Mouse (Mus musculus) common myeloid progenitor, adult 5-6 weeks (primary cell): Measurements from ENCODE around the gene Pde4c. TPM values are rescaled to one million over a fixed set of nuclear protein-coding genes. Genes with fewer than 3 reads are reported as not detected.

Source experiments
- ATAC-seq: replicated peaks from 2 replicates; pipeline ENCODE4 v1.8.0; 2016; ENCODE audit warnings: low read depth, mild to moderate bottlenecking, moderate TSS enrichment, inconsistent platforms; ENCODE audit not compliant: poor library complexity, severe bottlenecking
- total RNA-seq: library from RNA; stranded (forward); fragments of 200-1000, 187-1606 nt; gene quantifications from 2 replicates; pipeline ENCODE4 v1.2.3, GENCODE M21; 2017

The Pde4c gene
- total RNA-seq, 1 experiment from 2014 or later, result 0.09 TPM

DNA sequence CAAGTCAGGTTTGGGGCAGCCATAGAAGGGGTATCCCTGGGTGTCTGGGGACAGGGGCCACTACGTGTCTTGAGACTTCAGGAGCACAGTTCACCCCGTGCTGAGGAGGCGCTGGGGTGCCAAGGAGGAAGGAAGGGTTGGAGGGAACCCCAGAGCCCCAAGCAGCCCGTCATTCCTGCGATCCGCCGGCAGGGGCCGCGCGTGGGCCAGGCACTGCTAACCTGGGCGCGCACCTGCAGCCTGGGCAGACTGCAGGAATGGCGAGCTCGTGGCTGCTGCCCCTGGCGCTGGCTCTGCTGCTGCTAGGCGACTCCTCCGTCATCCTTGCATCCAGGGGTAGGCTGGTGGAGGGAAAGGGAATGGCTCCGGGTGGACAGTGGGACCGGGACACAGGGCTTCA lies 5.2 kb upstream of the Pde4c start, which contains the start of gene Gm3336:
TSS of gene Gm3336 (plus strand) at position 247 of the 400 bp plus-strand sequence.
- ATAC-seq, result peak; percentile 77

DNA sequence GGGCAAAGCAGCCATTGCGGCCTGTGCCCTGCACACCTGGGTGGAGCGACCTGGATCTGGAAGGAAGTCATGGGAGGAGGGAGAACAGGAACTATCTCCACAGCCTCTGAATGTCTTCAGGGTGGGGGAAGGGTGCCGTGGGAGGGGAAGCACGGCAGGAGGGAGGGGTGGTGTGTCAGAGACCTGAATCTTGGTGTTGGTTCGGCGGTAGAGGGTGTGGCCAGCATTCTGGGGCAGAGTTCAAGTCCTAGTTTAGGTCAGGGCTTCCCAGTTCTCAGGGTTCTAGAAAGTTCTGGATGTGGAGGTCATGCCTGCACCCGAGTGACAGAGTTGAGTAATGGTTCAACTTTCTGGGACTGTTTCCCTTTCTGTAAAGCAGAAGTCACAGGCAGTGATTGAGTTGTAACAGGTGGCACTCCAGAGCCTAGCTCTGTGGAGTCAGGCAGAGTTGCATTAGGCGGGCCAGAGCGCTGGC lies 3.7 kb upstream of the Pde4c start:
- no peak for ATAC-seq

- peak; percentile 70 for ATAC-seq
Observed at GRCm38 (mm10) chr8:70720739-70721138, 2.8 kb upstream of the Pde4c start.

GRCm38 (mm10) chr8:70721601-70722000 lies 1.9 kb upstream of the Pde4c start:
- ATAC-seq, result no peak

- no peak for ATAC-seq
Observed at GRCm38 (mm10) chr8:70724216-70724615, 696 bp downstream of the Pde4c start.

GRCm38 (mm10) chr8:70725792-70726447 lies 2.4 kb downstream of the Pde4c start:
- no peak; the same call in 1 of the 2 replicates for ATAC-seq

DNA sequence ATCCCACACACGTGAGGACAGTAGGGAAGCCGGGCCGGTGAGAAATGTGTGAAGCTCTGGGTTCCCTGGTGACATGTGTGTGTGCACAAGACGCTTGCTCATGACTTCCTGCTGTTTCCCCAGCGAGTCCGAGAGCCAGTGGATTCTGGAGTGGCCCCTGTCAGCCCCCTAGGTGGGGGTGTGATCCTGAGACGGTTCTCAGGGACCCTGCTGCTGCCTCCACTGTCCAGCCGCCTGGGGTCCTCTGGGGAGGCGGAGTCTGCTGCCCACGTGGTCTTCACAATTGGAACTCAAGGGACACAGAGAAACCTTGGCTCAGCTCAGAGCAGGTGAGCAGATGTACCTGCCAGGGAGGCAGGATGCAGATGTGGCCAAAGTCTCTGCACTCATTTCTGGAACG lies 3.2 kb downstream of the Pde4c start:
- no peak for ATAC-seq

DNA sequence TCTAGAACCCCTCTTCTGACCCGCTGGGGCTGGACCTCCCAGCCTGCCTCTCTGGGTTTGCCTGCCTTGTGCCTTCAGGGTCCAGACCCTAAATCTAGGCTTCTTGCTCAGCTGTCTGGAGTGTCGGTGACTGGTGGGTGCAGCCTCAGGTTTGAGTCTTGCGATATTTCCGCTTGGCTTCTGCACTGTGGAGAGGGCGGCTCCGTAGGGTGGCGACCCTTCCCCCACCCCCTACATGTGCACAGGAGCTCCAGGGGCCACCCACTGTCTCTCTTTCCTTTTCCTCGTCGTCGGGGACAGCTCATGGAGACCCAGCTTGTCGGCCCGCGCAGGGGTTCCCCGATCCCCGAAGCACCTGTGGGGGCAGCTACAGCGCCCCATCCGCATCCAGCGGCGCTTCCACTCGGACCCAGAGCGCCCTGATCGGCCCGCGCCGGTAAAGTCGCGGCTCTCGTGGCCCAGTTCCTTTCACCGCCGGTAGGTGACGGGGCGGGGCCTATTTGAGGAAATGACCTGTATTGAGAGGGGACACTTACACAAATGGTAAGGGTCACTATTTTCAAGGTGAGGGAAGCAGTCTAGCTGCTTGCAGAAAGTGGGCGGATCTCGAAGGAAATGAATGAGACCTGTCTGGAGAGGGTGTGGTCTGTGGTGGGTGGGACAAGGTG lies 6.4 kb downstream of the Pde4c start:
- ATAC-seq, result peak; percentile 73

DNA sequence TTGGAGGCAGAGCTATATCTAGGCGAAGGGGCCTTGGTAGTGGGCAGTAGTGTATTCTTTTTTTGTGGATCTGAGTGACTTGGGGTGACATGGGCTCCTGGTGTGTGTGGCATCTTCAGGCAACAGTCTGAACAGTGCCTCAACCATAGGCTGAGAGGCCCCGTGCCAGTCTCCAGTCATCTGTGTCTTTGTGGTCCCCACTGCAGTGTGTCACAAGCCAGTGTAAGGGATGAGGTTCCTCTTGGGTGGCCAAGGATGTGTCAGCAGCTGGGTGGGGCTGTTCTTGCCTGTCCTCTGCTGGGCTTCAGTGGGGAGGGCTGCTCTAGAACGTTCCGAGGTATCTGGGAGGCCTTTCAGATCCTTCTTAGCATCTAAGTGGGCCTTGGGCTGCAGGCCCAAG lies 7.4 kb downstream of the Pde4c start:
- no peak for ATAC-seq

GRCm38 (mm10) chr8:70737705-70738104 lies 14.2 kb downstream of the Pde4c start:
- ATAC-seq, result no peak

DNA sequence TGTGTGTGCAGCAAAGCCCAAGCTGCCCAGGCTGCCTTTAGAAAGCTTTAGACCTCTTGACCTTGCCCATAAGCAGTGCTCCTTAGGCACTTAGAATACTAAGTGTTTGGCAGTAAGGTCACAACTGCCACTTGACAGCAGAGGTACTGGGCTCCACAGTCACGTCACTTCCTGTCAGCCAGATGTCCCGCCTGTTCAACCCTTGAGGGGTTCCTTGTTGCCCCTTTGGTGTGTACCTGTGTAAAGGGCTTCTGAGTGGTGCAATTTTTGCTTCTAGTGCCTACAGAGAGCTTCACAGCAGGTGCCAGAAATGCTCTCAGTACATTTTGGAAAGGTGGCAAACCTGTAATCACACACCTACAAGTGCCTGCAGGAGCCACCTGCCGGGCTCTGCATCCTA lies 14.7 kb downstream of the Pde4c start:
- ATAC-seq, result 0 out of 2 replicates have a peak, but pooled peaks have one; percentile 25

- ATAC-seq, result no peak
Observed at GRCm38 (mm10) chr8:70741661-70742060, 18.1 kb downstream of the Pde4c start.

- ATAC-seq, result no peak
Observed at GRCm38 (mm10) chr8:70742176-70742575, 18.7 kb downstream of the Pde4c start.

GRCm38 (mm10) chr8:70742981-70743655 lies 19.6 kb downstream of the Pde4c start:
- peak; percentile 18 for ATAC-seq

- peak; percentile 13; the same call in 1 of the 2 replicates for ATAC-seq
Observed at GRCm38 (mm10) chr8:70743656-70744590, 20.4 kb downstream of the Pde4c start.

GRCm38 (mm10) chr8:70744806-70745205 lies 21.3 kb downstream of the Pde4c start:
- ATAC-seq, result no peak

DNA sequence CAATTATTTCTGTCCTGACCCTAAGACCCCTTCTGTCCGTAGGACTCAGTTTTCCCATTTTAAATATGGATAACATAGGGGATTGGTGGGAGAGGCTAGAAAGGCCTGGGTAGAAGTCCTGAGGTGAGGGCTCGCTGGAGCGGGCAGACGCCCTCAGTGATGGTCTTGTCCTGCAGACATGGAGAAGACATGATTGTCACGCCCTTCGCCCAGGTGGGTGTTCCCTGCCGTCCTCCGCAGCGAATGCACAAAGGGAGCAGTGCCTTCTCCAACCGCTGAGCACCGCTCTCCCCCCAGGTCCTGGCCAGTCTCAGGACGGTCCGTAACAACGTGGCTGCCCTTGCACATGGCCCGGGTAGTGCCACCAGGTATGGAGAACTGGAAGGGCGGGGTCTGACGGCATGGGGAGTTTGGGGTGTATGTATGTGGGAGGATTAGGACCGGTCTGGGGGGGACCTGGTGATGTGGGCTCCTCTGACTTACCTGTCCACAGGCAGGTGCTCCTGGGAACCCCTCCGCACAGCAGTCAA lies 22.2 kb downstream of the Pde4c start:
- ATAC-seq, result no peak

DNA sequence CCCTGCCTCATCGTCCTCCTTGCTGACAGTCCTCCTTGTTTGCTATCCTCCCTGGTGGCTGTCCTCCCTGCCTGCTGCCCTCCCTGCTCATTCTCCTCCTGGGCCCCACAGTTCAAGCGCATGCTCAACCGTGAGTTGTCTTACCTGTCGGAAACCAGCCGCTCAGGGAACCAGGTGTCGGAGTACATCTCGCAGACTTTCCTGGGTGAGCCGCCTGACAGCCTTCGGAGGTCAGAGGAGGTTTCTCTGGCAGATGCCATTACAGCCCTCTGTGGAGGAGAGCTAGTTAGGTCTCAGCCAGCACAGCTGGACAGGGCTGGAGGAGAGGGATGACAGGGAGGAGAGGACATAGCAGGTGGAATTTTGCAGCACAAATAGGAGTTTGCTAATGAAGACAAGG lies 23.2 kb downstream of the Pde4c start:
- ATAC-seq, result no peak

- no peak for ATAC-seq
Observed at GRCm38 (mm10) chr8:70747211-70747890, 23.8 kb downstream of the Pde4c start.
